ENCODE assay signal across 16 mouse cellular contexts in genomic region chr2:178471546-178472480, GRCm38 (mm10). TPM values are rescaled to one million over a fixed set of nuclear protein-coding genes. Genes with fewer than 3 reads are reported as not detected.
DNase-seq lines count a peak whose midpoint lies in the region; ATAC-seq lines count a peak whose summit lies in the region.
"Had no signal": no experiment of that assay in that cellular context is flagged by ENCODE, and none has a peak within 500 bp of the region (broad histone marks: within the 10 kb centered on the region; RNA-seq: fewer than 3 reads in every experiment).

No protein-coding gene starts in this region.

- no peak overlapping the region for H3K9ac ChIP-seq in kidney, embryonic 15.5 days
- H3K9ac ChIP-seq in embryonic facial prominence, embryonic 15.5 days = no peak overlapping the region
- no peak overlapping the region for H3K9ac ChIP-seq in stomach, embryonic 14.5 days (replicated peaks; ENCODE audit: low read depth, low read length)
- H3K9ac ChIP-seq: embryonic facial prominence, embryonic 13.5 days had no signal

- H3K9me3 ChIP-seq in kidney, embryonic 15.5 days (replicated peaks) = no peaks in the 10 kb centered on the region
- no peaks in the 10 kb centered on the region for H3K9me3 ChIP-seq in embryonic facial prominence, embryonic 15.5 days (replicated peaks)
- no peaks in the 10 kb centered on the region for H3K9me3 ChIP-seq in limb, embryonic 10.5 days (replicated peaks)
- no peaks in the 10 kb centered on the region for H3K9me3 ChIP-seq in stomach, embryonic 14.5 days (ENCODE audit: control insufficient read depth, low read depth, low read length)
- H3K9me3 ChIP-seq: embryonic facial prominence, embryonic 13.5 days had no signal

- no peak for DNase-seq in kidney, postnatal 14 days
- no peak for DNase-seq in limb, embryonic 10.5 days (ENCODE audit: low spot score)
- no peak for DNase-seq in adrenal gland, postnatal 36 days
- DNase-seq in B cell, adult 2 months = no peak
- DNase-seq: cerebellum, adult 18-20 months; heart, adult 18-20 months; heart, postnatal 10 days; kidney, postnatal 4 days; left cerebral cortex, postnatal 4 days had no signal

- no peaks in the 10 kb centered on the region for H3K27me3 ChIP-seq in kidney, embryonic 15.5 days
- no peaks in the 10 kb centered on the region; the same call in 1 of the 2 replicates for H3K27me3 ChIP-seq in embryonic facial prominence, embryonic 15.5 days
- H3K27me3 ChIP-seq in limb, embryonic 10.5 days (ENCODE audit: low read depth, poor library complexity, severe bottlenecking) = no peaks in the 10 kb centered on the region
- H3K27me3 ChIP-seq in stomach, embryonic 14.5 days (ENCODE audit: control insufficient read depth, insufficient read depth, low read length) = no peaks in the 10 kb centered on the region

- no peak overlapping the region for H3K4me2 ChIP-seq in kidney, embryonic 15.5 days
- no peak overlapping the region for H3K4me2 ChIP-seq in embryonic facial prominence, embryonic 15.5 days (replicated peaks)
- H3K4me2 ChIP-seq in stomach, embryonic 14.5 days (replicated peaks; ENCODE audit: low read depth, low read length) = no peak overlapping the region
- H3K4me2 ChIP-seq: embryonic facial prominence, embryonic 13.5 days had no signal

- H3K4me1 ChIP-seq in kidney, embryonic 15.5 days = no peaks in the 10 kb centered on the region
- no peaks in the 10 kb centered on the region for H3K4me1 ChIP-seq in embryonic facial prominence, embryonic 15.5 days
- H3K4me1 ChIP-seq in limb, embryonic 10.5 days = peaks cover 17% of the 10 kb centered on the region
- H3K4me1 ChIP-seq in stomach, embryonic 14.5 days (ENCODE audit: control insufficient read depth, insufficient read depth, low read length) = peaks cover 5% of the 10 kb centered on the region; the same call in 1 of the 2 replicates

- ATAC-seq in kidney, embryonic 15.5 days (replicated peaks; ENCODE audit: low FRiP score) = 0 out of 2 replicates have a peak, but pooled peaks have one; percentile 15
- ATAC-seq in embryonic facial prominence, embryonic 15.5 days (ENCODE audit: insufficient number of reproducible peaks, low FRiP score, low TSS enrichment, low read depth) = 0 out of 2 replicates have a peak, but pooled peaks have one; percentile 21
- peak; percentile 87 for ATAC-seq in stomach, embryonic 14.5 days (ENCODE audit: insufficient number of reproducible peaks, insufficient read depth, low FRiP score, low read depth)
- ATAC-seq: forebrain, embryonic 14.5 days had no signal

- WGBS in kidney, embryonic 15.5 days = 80% methylated on average over 17 of the region's 17 CpGs
- WGBS in embryonic facial prominence, embryonic 15.5 days = 61% methylated on average over 17 of the region's 17 CpGs
- WGBS in limb, embryonic 10.5 days = 80% methylated on average over 17 of the region's 17 CpGs
- 52% methylated on average over 17 of the region's 17 CpGs for WGBS in stomach, embryonic 14.5 days

- no peaks in the 10 kb centered on the region for H3K36me3 ChIP-seq in kidney, embryonic 15.5 days
- no peaks in the 10 kb centered on the region for H3K36me3 ChIP-seq in embryonic facial prominence, embryonic 15.5 days
- no peaks in the 10 kb centered on the region for H3K36me3 ChIP-seq in limb, embryonic 10.5 days
- no peaks in the 10 kb centered on the region for H3K36me3 ChIP-seq in stomach, embryonic 14.5 days (ENCODE audit: control insufficient read depth, insufficient read depth, low read length)
- H3K36me3 ChIP-seq: embryonic facial prominence, embryonic 13.5 days had no signal

- no peak overlapping the region for H3K27ac ChIP-seq in kidney, embryonic 15.5 days
- no peak overlapping the region for H3K27ac ChIP-seq in embryonic facial prominence, embryonic 15.5 days (replicated peaks)
- H3K27ac ChIP-seq in limb, embryonic 10.5 days = 0 out of 2 replicates have a peak overlapping the region, but pooled peaks have one; percentile 32
- no peak overlapping the region for H3K27ac ChIP-seq in stomach, embryonic 14.5 days (ENCODE audit: low read length)
- H3K27ac ChIP-seq: embryonic facial prominence, embryonic 13.5 days had no signal

- no peak overlapping the region for H3K4me3 ChIP-seq in kidney, embryonic 15.5 days (replicated peaks)
- H3K4me3 ChIP-seq in embryonic facial prominence, embryonic 15.5 days (replicated peaks) = no peak overlapping the region
- no peak overlapping the region for H3K4me3 ChIP-seq in limb, embryonic 10.5 days
- no peak overlapping the region for H3K4me3 ChIP-seq in stomach, embryonic 14.5 days (ENCODE audit: low read depth, low read length)
- H3K4me3 ChIP-seq: embryonic facial prominence, embryonic 13.5 days had no signal

RNA-seq across cellular contexts. Expression of gene Cdh26, which starts 41.5 kb away (rescaled TPM):
- 0.70 and 1.2 TPM in 2 replicates for polyA plus RNA-seq in kidney, embryonic 15.5 days (2015; fragmentation: Nextera tagmentation; extraction: Ambion mirVana)
- 3.0 and 5.2 TPM in 2 replicates for polyA plus RNA-seq in embryonic facial prominence, embryonic 15.5 days (2015; fragmentation: Nextera tagmentation; extraction: Ambion mirVana)
- 0.50 and 0.69 TPM in 2 replicates for polyA plus RNA-seq in limb, embryonic 10.5 days (2016; fragmentation: Nextera tagmentation; extraction: Ambion mirVana)
- 0.54 and 0.70 TPM in 2 replicates for polyA plus RNA-seq in stomach, embryonic 14.5 days (2014; fragmentation: Nextera tagmentation; extraction: Ambion mirVana)
- total RNA-seq in adrenal gland, postnatal 36 days (2021) = under 1 TPM in 1 of 2 experiments, not detected in 1; 0.30 TPM
- total RNA-seq: common myeloid progenitor, adult 5-6 weeks; megakaryocyte, adult 5-6 weeks had no signal

RNA-seq across cellular contexts. Expression of gene Fam217b, which starts 57.5 kb away (rescaled TPM):
- 4.1 and 5.5 TPM in 2 replicates for polyA plus RNA-seq in kidney, embryonic 15.5 days (2015; fragmentation: Nextera tagmentation; extraction: Ambion mirVana)
- polyA plus RNA-seq in embryonic facial prominence, embryonic 15.5 days (2015; fragmentation: Nextera tagmentation; extraction: Ambion mirVana) = 3.0 and 3.8 TPM in 2 replicates
- polyA plus RNA-seq in limb, embryonic 10.5 days (2016; fragmentation: Nextera tagmentation; extraction: Ambion mirVana) = 3.9 and 5.4 TPM in 2 replicates
- 6.5 and 8.0 TPM in 2 replicates for polyA plus RNA-seq in stomach, embryonic 14.5 days (2014; fragmentation: Nextera tagmentation; extraction: Ambion mirVana)
- 1 to 10 TPM; 4.8 to 4.9 TPM for total RNA-seq in adrenal gland, postnatal 36 days (2021)

RNA-seq across cellular contexts. Expression of gene Ppp1r3d, which starts 57.5 kb away (rescaled TPM):
- 2.4 and 2.9 TPM in 2 replicates for polyA plus RNA-seq in kidney, embryonic 15.5 days (2015; fragmentation: Nextera tagmentation; extraction: Ambion mirVana)
- 4.1 and 4.7 TPM in 2 replicates for polyA plus RNA-seq in embryonic facial prominence, embryonic 15.5 days (2015; fragmentation: Nextera tagmentation; extraction: Ambion mirVana)
- polyA plus RNA-seq in limb, embryonic 10.5 days (2016; fragmentation: Nextera tagmentation; extraction: Ambion mirVana) = 1.6 and 2.3 TPM in 2 replicates
- polyA plus RNA-seq in stomach, embryonic 14.5 days (2014; fragmentation: Nextera tagmentation; extraction: Ambion mirVana) = 3.4 and 4.3 TPM in 2 replicates
- total RNA-seq in adrenal gland, postnatal 36 days (2021) = 1 to 10 TPM; 3.1 to 4.2 TPM

Comparison
In these comparisons a context has a peak if more than half of its experiments do, and no peak if none do; other contexts are left out.
1. ATAC-seq: peak in every context shown above with its lines; median percentile 87 in stomach, embryonic 14.5 days; 21 in embryonic facial prominence, embryonic 15.5 days; 15 in kidney, embryonic 15.5 days.